Mouse (Mus musculus): Measurements from ENCODE around the gene Sgsm1. TPM values are rescaled to one million over a fixed set of nuclear protein-coding genes. Genes with fewer than 3 reads are reported as not detected.
"Not testable (repeated sequence)": the region's sequence is repeated elsewhere in the genome, so short reads cannot be mapped to it uniquely, and the experiment has no call there.

The Sgsm1 gene
- 100 to 1,000 TPM; 175 to 185 TPM for total RNA-seq (2021)
- long read RNA-seq, experiment 1, full-length matches to known transcripts: 132 of 219 reads
- long read RNA-seq, experiment 1, partial matches to known transcripts: 42 of 219 reads
- long read RNA-seq, experiment 1, other reads (novel, unspliced or antisense): 45 of 219 reads
- long read RNA-seq, experiment 2, full-length matches to known transcripts: 85 of 167 reads
- long read RNA-seq, experiment 2, partial matches to known transcripts: 53 of 167 reads
- long read RNA-seq, experiment 2, other reads (novel, unspliced or antisense): 29 of 167 reads

GRCm38 (mm10) chr5:113310377-113311003 is at the start of gene Sgsm1:
Sgsm1 (minus strand) TSS chr5:113310786.
- Histone ChIP-seq H3K27ac (peak within 1 kb of the TSS; percentile 94), H3K4me3 (peak within 1 kb of the TSS; percentile 76)
- TF ChIP-seq CTCF (IDR thresholded peaks at IDR 0.05): peak; percentile 67
- intact Hi-C loops (cut with DNase I): loop anchor here (1.0 kb wide), 1 partner anchor 22 kb away; no protein-coding TSS in a partner anchor
- DNase-seq (ENCODE audit: extremely low spot score in 1 of 2, low spot score in 2 of 2): peak; percentile 87

- TF ChIP-seq CTCF (IDR thresholded peaks at IDR 0.05): no peak
Observed at GRCm38 (mm10) chr5:113358833-113359232, 48.2 kb upstream of the Sgsm1 start.

GRCm38 (mm10) chr5:113357656-113358055 is 47.1 kb upstream of the Sgsm1 start:
- Histone ChIP-seq H3K4me3 (no peak overlapping the region), H3K27ac (no peak overlapping the region)
- no peak for DNase-seq (ENCODE audit: extremely low spot score in 1 of 2, low spot score in 2 of 2)
- TF ChIP-seq CTCF (IDR thresholded peaks at IDR 0.05): no peak
- intact Hi-C loops (cut with DNase I): no loop called here

More at GRCm38 (mm10) chr5:113358833-113359232, 48.2 kb upstream of the Sgsm1 start:
- DNase-seq (ENCODE audit: extremely low spot score in 1 of 2, low spot score in 2 of 2): no peak
- H3K4me3 ChIP-seq: no peak overlapping the region
- H3K27ac ChIP-seq: no peak overlapping the region
- intact Hi-C loops (cut with DNase I): no loop called here

- Histone ChIP-seq H3K27ac (no peak within 1 kb of the TSS), H3K4me3 (no peak within 1 kb of the TSS)
- TF ChIP-seq CTCF (IDR thresholded peaks at IDR 0.05): no peak
- intact Hi-C loops (cut with DNase I): no loop called here
- DNase-seq (ENCODE audit: extremely low spot score in 1 of 2, low spot score in 2 of 2): no peak
Observed at GRCm38 (mm10) chr5:113357186-113357585, 46.6 kb upstream of the Sgsm1 start, which contains the start of gene Aym1. Aym1 (plus strand) TSS chr5:113357294.

GRCm38 (mm10) chr5:113354311-113354710 is 43.7 kb upstream of the Sgsm1 start:
- peak; percentile 64 to 78 for DNase-seq (ENCODE audit: extremely low spot score in 1 of 2, low spot score in 2 of 2)
- peak overlapping the region; percentile 56 for H3K27ac ChIP-seq
- intact Hi-C loops (cut with DNase I): no loop called here
- H3K4me3 ChIP-seq: peak overlapping the region; percentile 26
- no peak for TF ChIP-seq CTCF (IDR thresholded peaks at IDR 0.05)

GRCm38 (mm10) chr5:113352636-113353035 is 42.0 kb upstream of the Sgsm1 start:
- Histone ChIP-seq H3K4me3 (no peak overlapping the region), H3K27ac (no peak overlapping the region)
- TF ChIP-seq CTCF (IDR thresholded peaks at IDR 0.05): no peak
- intact Hi-C loops (cut with DNase I): no loop called here
- no peak for DNase-seq (ENCODE audit: extremely low spot score in 1 of 2, low spot score in 2 of 2)

- intact Hi-C loops (cut with DNase I): no loop called here
- TF ChIP-seq CTCF (IDR thresholded peaks at IDR 0.05): no peak
- no peak for DNase-seq (ENCODE audit: extremely low spot score in 1 of 2, low spot score in 2 of 2)
- H3K27ac ChIP-seq: no peak overlapping the region
- H3K4me3 ChIP-seq: no peak overlapping the region
Observed at GRCm38 (mm10) chr5:113351768-113352167, 41.2 kb upstream of the Sgsm1 start.

- intact Hi-C loops (cut with DNase I): no loop called here
- DNase-seq (ENCODE audit: extremely low spot score in 1 of 2, low spot score in 2 of 2): no peak
- no peak for TF ChIP-seq CTCF (IDR thresholded peaks at IDR 0.05)
- Histone ChIP-seq H3K4me3 (no peak overlapping the region), H3K27ac (no peak overlapping the region)
Observed at GRCm38 (mm10) chr5:113349810-113350209, 39.2 kb upstream of the Sgsm1 start.

GRCm38 (mm10) chr5:113349226-113349625 is 38.6 kb upstream of the Sgsm1 start:
- Histone ChIP-seq H3K27ac (no peak overlapping the region), H3K4me3 (no peak overlapping the region)
- intact Hi-C loops (cut with DNase I): no loop called here
- no peak for TF ChIP-seq CTCF (IDR thresholded peaks at IDR 0.05)
- DNase-seq (ENCODE audit: extremely low spot score in 1 of 2, low spot score in 2 of 2): no peak

GRCm38 (mm10) chr5:113348597-113348996 is 38.0 kb upstream of the Sgsm1 start:
- DNase-seq (ENCODE audit: extremely low spot score in 1 of 2, low spot score in 2 of 2): no peak
- TF ChIP-seq CTCF (IDR thresholded peaks at IDR 0.05): peak; percentile 21
- Histone ChIP-seq H3K4me3 (no peak overlapping the region), H3K27ac (peak overlapping the region; percentile 11; the same call in 1 of the 2 replicates)
- intact Hi-C loops (cut with DNase I): no loop called here

- TF ChIP-seq CTCF (IDR thresholded peaks at IDR 0.05): no peak
Observed at GRCm38 (mm10) chr5:113347593-113347992, 37.0 kb upstream of the Sgsm1 start.

GRCm38 (mm10) chr5:113346651-113347050 is 36.1 kb upstream of the Sgsm1 start:
- H3K4me3 ChIP-seq; intact Hi-C loops (cut with DNase I); H3K27ac ChIP-seq; DNase-seq (ENCODE audit: extremely low spot score in 1 of 2, low spot score in 2 of 2): not testable (repeated sequence)

More at GRCm38 (mm10) chr5:113347593-113347992, 37.0 kb upstream of the Sgsm1 start:
- intact Hi-C loops (cut with DNase I): no loop called here
- Histone ChIP-seq H3K27ac (no peak overlapping the region), H3K4me3 (no peak overlapping the region)
- no peak for DNase-seq (ENCODE audit: extremely low spot score in 1 of 2, low spot score in 2 of 2)

All from left cerebral cortex, adult 2 months (tissue).